Mouse (Mus musculus) brain, embryonic 14.5 days (tissue): ENCODE measurements at regions not wholly inside any gene's neighbourhood (a gene's known extent, or its start where the extent isn't known, plus 50 kb on each side); places are given as distances from the start of the nearest gene placed in this dataset.

Source experiments
- CTCF ChIP-seq: fragments of 200-500 bp; IDR thresholded peaks from 2 replicates; pipeline ENCODE4 v1.5.1; 2012; ENCODE audit warnings: inconsistent platforms, mild to moderate bottlenecking, moderate library complexity, borderline replicate concordance; ENCODE audit not compliant: insufficient read depth, insufficient read length; ENCODE audit errors: extremely low read depth
- POLR2A ChIP-seq: fragments of 200-500 bp; IDR thresholded peaks from 2 replicates; pipeline ENCODE4 v1.6.1; 2012; ENCODE audit warnings: mild to moderate bottlenecking, inconsistent platforms, borderline replicate concordance; ENCODE audit not compliant: poor library complexity, insufficient read depth, insufficient read length, severe bottlenecking; ENCODE audit errors: extremely low read depth

- no peak for TF ChIP-seq CTCF
- TF ChIP-seq POLR2A, result no peak
Measured at GRCm38 (mm10) chr16:78013049-78013819, 288.1 kb upstream of the Cxadr start.
